Mouse (Mus musculus) intestine, postnatal 0 days (tissue): Measurements from ENCODE around the gene Immt. TPM values are rescaled to one million over a fixed set of nuclear protein-coding genes. Genes with fewer than 3 reads are reported as not detected.
"Not testable (repeated sequence)": the region's sequence is repeated elsewhere in the genome, so short reads cannot be mapped to it uniquely, and the experiment has no call there.

Source experiments
- ATAC-seq: fragments of 200-750 bp; cut with Nextera tagmentation; 2 replicates; pipeline ENCODE4 v1.8.0; 2017; ENCODE audit warnings: mild to moderate bottlenecking, moderate TSS enrichment, moderate library complexity
- H3K27ac ChIP-seq: fragments of 300-500 bp; sonication (generic); 2 replicates; pipeline ENCODE4 v1.5.1; 2014; ENCODE audit warnings: mild to moderate bottlenecking, low read depth, low read length, moderate library complexity
- H3K27me3 ChIP-seq: fragments of 300-500 bp; sonication (generic); replicated peaks from 2 replicates; pipeline ENCODE4 v1.6.1; 2014; ENCODE audit warnings: low read length, mixed read lengths; ENCODE audit not compliant: control insufficient read depth, insufficient read depth
- H3K36me3 ChIP-seq: fragments of 300-500 bp; sonication (generic); 2 replicates; pipeline ENCODE4 v1.6.1; 2014; ENCODE audit warnings: mild to moderate bottlenecking, moderate library complexity; ENCODE audit not compliant: control insufficient read depth, insufficient read depth
- H3K4me1 ChIP-seq: fragments of 300-500 bp; sonication (generic); replicated peaks from 2 replicates; pipeline ENCODE4 v1.6.1; 2014; ENCODE audit warnings: antibody characterized with exemption, low read length, mixed read lengths; ENCODE audit not compliant: control insufficient read depth, insufficient read depth
- H3K4me2 ChIP-seq: fragments of 300-500 bp; sonication (generic); replicated peaks from 2 replicates; pipeline ENCODE4 v1.6.1; 2014; ENCODE audit warnings: low read depth, mild to moderate bottlenecking, moderate library complexity
- H3K4me3 ChIP-seq: fragments of 300-500 bp; sonication (generic); 2 replicates; pipeline ENCODE4 v1.5.1; 2014; ENCODE audit warnings: low read depth, low read length
- H3K9ac ChIP-seq: fragments of 300-500 bp; sonication (generic); 2 replicates; pipeline ENCODE4 v1.6.1; 2014; ENCODE audit warnings: mild to moderate bottlenecking, low read depth, low read length
- H3K9me3 ChIP-seq: fragments of 300-500 bp; sonication (generic); 2 replicates; pipeline ENCODE4 v1.6.1; 2016; ENCODE audit warnings: mixed run types; ENCODE audit not compliant: control insufficient read depth
- CTCF ChIP-seq: sonication (generic); IDR thresholded peaks from 2 replicates; pipeline ENCODE4 v1.5.1; 2016; ENCODE audit warnings: low read depth, mild to moderate bottlenecking, control low read depth, antibody characterized with exemption, moderate library complexity
- WGBS: fragments of 180-500 bp; shearing (Covaris S2); extraction: QIAGEN DNeasy Blood & Tissue Kit; methylation state at CpG from one replicate; pipeline ENCODE4 v1.1.7; 2014; 5-methylcytosine and 5-hydroxymethylcytosine counted together
- polyA plus RNA-seq: library from polyadenylated mRNA; unstranded; fragments of >200 nt; fragmentation: Nextera tagmentation; extraction: Ambion mirVana; gene quantifications from 2 replicates; pipeline ENCODE4 v1.2.1, GENCODE M21; 2015

Immt gene
- polyA plus RNA-seq, 1 experiment from 2014 or later, result 180 TPM

DNA sequence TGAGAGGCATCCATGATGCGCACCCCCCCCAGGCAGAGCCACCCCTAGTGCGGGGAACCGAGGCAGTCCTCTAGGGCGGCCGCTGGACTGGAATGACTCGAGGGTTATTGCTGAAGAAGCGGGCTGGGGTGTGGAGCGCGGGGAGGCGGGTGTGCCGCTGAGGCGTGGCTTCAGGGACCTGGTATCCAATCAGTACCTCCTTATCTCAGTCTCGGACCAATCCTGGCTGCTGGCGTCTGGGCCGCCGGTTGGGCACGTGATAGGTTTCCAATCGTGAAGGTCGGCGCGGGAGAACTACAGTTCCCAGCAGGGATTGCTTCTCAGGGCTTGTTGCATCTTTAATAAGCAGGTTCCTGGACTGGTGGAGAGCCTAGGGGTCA lies 440 bp downstream of the Immt start:
- no peaks in the 10 kb centered on the region; the same call in 1 of the 2 replicates for H3K4me1 ChIP-seq
- H3K27ac ChIP-seq, result peak overlapping the region; percentile 98
- H3K9ac ChIP-seq, result peak overlapping the region; percentile 85
- TF ChIP-seq CTCF, result no peak
- H3K27me3 ChIP-seq, result no peaks in the 10 kb centered on the region
- H3K4me3 ChIP-seq, result peak overlapping the region; percentile 94
- H3K9me3 ChIP-seq, result no peaks in the 10 kb centered on the region
- 0% methylated on average over 21 of the region's 21 CpGs for WGBS
- peaks cover 16% of the 10 kb centered on the region for H3K36me3 ChIP-seq
- ATAC-seq, result peak; percentile 99
- H3K4me2 ChIP-seq, result peak overlapping the region; percentile 90

DNA sequence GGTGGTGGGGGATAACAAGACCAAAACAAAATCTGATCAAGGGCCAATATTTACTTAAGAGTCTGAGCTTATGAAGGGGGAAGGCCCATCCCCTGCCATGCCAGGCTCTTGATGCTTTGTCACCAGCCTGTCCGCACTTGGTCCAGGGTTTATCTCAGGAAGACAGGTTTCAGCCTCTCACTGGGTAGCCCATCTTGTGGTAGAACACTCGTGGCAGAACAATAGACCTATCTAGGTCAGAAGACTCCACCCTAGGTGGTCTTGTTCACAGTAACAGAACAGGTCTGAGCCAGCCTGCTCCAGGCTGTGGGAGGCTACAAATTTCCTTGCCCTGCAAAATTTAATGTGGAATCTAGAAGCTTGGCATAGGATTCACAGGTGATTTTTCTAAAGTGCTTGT lies 5.7 kb downstream of the Immt start:
- no peak overlapping the region for H3K27ac ChIP-seq
- ATAC-seq, result no peak
- no peaks in the 10 kb centered on the region for H3K9me3 ChIP-seq
- no peaks in the 10 kb centered on the region; the same call in 1 of the 2 replicates for H3K4me1 ChIP-seq
- H3K36me3 ChIP-seq, result peaks cover 19% of the 10 kb centered on the region
- no peaks in the 10 kb centered on the region for H3K27me3 ChIP-seq
- WGBS, result 72% methylated on average over 2 of the region's 2 CpGs
- TF ChIP-seq CTCF, result no peak
- no peak overlapping the region for H3K9ac ChIP-seq
- H3K4me3 ChIP-seq, result no peak overlapping the region
- no peak overlapping the region for H3K4me2 ChIP-seq

DNA sequence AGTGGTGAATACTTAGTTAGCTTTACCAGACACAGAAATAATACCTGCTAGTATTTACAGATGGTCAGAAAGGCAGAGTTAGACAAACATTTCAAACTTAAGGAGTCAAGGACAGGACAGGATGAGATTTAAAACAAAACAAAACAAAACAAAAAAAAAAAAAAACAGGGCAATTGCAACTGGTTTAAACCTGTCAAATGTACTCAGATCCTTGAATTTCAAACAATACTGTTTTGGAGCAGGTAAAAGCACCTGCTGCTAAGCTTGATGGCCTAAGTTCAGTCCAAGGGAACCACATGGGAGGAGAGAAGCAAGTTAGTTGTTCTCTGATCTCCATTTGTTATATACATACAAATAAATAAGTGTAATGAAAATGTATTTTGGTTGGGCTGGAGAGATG lies 8.7 kb downstream of the Immt start:
- TF ChIP-seq CTCF, result no peak
- Histone ChIP-seq H3K4me2 (no peak overlapping the region), H3K27ac (no peak overlapping the region), H3K4me1 (no peaks in the 10 kb centered on the region), H3K27me3 (no peaks in the 10 kb centered on the region), H3K4me3 (no peak overlapping the region), H3K36me3 (peaks cover 14% of the 10 kb centered on the region), H3K9me3 (no peaks in the 10 kb centered on the region), H3K9ac (no peak overlapping the region)
- ATAC-seq, result no peak

DNA sequence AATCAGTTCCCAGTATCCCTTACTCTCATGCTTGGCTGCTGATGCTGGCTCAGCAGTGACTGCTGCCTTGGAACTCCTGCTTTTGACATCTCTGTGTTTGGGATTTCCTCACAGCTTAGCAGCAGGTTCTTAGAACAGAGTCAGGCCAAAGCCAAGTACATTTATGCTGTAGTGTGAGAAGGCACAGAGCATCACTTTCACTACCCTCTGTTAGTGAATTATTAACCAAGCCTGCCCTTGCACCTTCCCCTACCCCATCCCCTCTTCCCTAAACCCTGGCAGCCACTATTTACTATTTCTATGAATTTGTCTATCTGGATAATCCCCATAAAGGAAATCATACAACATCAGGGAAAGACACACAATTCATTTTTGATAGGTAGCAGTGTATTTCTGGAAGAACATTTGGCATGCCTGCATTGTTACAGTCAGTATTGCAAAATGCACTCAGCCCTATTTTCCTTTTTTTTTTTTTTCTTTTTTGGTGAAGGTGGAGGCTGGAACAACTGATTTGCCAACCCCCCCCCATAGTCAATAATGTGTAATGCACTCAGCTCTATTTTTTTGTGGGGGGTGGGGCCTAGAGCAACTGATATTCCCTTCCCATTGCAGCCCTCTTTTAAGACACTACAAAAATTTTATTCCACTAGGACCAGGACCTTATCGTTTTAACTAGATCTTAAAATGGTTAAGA lies 9.6 kb downstream of the Immt start:
- no peaks in the 10 kb centered on the region for H3K4me1 ChIP-seq
- peaks cover 15% of the 10 kb centered on the region for H3K36me3 ChIP-seq
- 98% methylated on average over 1 of the region's 1 CpGs for WGBS
- TF ChIP-seq CTCF, result no peak
- no peak for ATAC-seq
- H3K4me3 ChIP-seq, result no peak overlapping the region
- no peak overlapping the region for H3K27ac ChIP-seq
- no peak overlapping the region for H3K4me2 ChIP-seq
- H3K9me3 ChIP-seq, result no peaks in the 10 kb centered on the region
- no peaks in the 10 kb centered on the region for H3K27me3 ChIP-seq
- H3K9ac ChIP-seq, result no peak overlapping the region

DNA sequence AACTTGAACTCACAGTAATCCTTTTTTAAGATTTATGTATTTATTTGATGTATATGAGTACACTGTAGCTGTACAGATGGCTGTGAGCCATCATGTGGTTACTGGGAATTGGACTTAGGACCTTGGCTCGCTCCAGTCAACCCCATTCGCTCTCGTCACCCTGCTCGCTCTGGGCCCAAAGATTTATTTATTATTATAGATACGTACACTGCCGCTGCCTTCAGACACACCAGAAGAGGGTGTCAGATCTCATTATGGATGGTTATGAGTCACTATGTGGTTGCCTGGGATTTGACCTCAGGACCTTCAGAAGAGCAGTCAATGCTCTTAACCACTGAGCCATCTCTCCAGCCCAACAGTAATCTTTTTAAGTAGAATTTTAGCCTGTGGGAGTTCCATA lies 15.8 kb downstream of the Immt start:
- H3K36me3 ChIP-seq, result peaks cover 22% of the 10 kb centered on the region
- ATAC-seq, result peak; percentile 31; the same call in 1 of the 2 replicates
- not testable (repeated sequence) for H3K9me3 ChIP-seq, H3K4me1 ChIP-seq, H3K4me2 ChIP-seq, H3K4me3 ChIP-seq, H3K9ac ChIP-seq, H3K27ac ChIP-seq, H3K27me3 ChIP-seq
- 77% methylated on average over 6 of the region's 6 CpGs for WGBS

DNA sequence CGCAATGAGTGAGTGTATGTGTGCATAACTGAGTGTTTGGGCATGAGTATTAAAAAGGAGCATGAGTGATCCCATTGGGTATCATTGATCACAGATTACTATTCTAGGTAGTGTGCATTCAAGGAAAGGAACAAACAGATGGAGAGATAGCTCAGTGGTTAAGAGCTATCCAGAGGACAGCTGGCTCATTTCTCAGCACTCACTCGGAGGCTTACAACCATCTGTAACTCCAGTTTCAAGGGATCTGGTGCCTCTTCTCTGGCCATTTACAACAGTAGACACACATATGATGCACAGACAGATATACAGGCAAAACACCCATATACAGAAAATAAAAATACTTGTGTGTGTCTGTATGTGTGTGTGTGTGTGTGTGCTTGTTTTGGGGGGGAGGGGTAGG lies 36.6 kb downstream of the Immt start:
- Histone ChIP-seq H3K27ac (no peak overlapping the region), H3K9me3 (no peaks in the 10 kb centered on the region), H3K27me3 (no peaks in the 10 kb centered on the region), H3K4me1 (no peaks in the 10 kb centered on the region), H3K4me3 (no peak overlapping the region), H3K4me2 (no peak overlapping the region), H3K36me3 (peaks cover 67% of the 10 kb centered on the region), H3K9ac (no peak overlapping the region)
- TF ChIP-seq CTCF, result no peak
- no peak for ATAC-seq
- 91% methylated on average over 2 of the region's 2 CpGs for WGBS

DNA sequence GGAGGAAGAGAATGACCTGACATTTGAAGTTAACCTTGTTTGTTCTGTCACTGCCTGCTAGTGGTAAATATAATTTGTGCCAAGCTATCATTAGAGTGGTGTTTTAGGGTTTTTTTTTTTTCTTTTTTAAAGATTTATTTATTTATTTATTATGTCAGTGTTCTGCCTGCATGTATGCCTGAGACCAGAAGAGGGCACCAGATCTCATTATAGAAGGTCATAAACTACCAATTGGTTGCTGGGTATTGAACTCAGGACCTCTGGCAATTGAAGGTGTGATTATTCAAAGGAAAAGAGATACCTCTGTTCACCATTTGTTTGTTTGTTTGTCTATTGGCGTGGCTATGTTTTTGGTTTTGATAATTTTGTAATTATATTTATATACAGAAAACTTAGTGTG lies 37.7 kb downstream of the Immt start:
- Histone ChIP-seq H3K4me1 (no peaks in the 10 kb centered on the region), H3K36me3 (peaks cover 68% of the 10 kb centered on the region), H3K9me3 (no peaks in the 10 kb centered on the region), H3K27me3 (no peaks in the 10 kb centered on the region), H3K27ac (no peak overlapping the region), H3K4me3 (no peak overlapping the region), H3K4me2 (no peak overlapping the region), H3K9ac (no peak overlapping the region)
- peak; percentile 55 for TF ChIP-seq CTCF
- WGBS, result 91% methylated on average over 1 of the region's 1 CpGs
- ATAC-seq, result no peak
